Mouse (Mus musculus) gastrocnemius, adult 18-20 months (tissue): ENCODE data around the gene Zcchc24. TPM values are rescaled to one million over a fixed set of nuclear protein-coding genes. Genes with fewer than 3 reads are reported as not detected.

Source experiments
- DNase-seq: peaks from one replicate; pipeline ENCODE4 v3.0.0; 2021; ENCODE audit warnings: low spot score
- total RNA-seq, 2 experiments: library from RNA; stranded (reverse); gene quantifications; 2 replicates each; pipeline ENCODE4 v1.2.3; 2021

Zcchc24 gene
- total RNA-seq, 2 experiments from 2014 or later, result 53.7 to 60.4 TPM

GRCm38 (mm10) chr14:25720962-25721707 lies 47.7 kb downstream of the Zcchc24 start:
- no peak for DNase-seq

- DNase-seq, result no peak
Measured at GRCm38 (mm10) chr14:25719371-25719770, 49.5 kb downstream of the Zcchc24 start.

GRCm38 (mm10) chr14:25718471-25718870 lies 50.4 kb downstream of the Zcchc24 start:
- DNase-seq, result peak; percentile 61

GRCm38 (mm10) chr14:25717718-25718117 lies 51.1 kb downstream of the Zcchc24 start:
- no peak for DNase-seq

DNA sequence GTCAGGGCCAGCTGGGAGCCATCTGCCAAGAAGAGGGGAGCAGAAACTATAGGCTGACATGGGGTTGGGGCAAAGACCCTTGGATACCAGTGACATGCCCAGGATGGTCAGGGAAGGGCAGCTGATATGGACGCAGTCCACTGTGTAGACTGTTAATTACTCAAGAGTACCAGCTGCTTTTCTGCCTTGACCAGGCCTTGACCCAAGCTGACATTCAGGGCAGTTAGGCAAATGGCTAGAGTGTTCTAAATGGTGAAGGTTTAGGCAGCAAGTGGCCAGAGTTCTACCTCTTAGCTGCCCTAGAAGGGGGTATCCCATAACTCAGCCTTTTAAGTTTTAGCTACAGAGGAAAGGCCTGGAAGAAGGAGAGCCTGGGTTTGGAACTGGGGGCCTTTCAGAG lies 52.3 kb downstream of the Zcchc24 start:
- no peak for DNase-seq

DNA sequence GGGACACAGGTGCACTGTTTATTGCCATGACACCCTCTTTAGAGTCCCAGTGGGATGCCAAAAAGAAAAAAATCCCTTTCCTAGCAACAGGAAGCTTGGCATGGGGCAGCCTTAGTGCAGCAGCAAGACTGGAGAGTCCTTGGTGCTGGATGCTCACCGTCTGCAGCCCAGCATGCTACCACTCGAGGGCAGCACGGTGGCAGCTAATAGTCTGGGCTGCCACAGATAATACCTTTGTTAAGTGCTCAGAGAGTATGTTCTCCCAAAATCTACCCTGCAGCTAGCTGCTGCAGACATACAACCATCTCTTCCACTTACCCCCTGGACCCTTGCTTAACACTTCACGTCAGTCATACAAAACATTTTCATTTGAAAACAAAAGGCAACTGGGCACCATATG lies 55.4 kb downstream of the Zcchc24 start:
- no peak for DNase-seq

DNA sequence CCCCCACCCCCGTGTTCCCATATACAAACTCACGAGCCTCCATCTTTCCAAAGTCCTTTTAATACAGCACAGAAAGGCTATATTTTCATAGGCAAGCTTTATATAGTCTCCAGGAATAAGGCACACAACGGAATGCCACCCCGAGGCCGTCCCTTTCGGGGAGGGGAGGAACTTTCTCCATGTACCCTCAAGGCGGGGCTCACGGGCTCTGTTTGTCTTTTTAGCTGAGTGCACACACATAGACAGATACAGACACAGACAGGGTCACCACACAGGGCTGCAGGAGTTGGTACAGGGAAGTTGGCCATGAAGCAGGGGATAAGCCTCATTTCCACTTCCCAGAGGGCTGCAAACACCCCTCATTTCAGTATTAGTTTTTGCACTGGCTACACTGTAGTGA lies 57.2 kb downstream of the Zcchc24 start:
- no peak for DNase-seq

DNA sequence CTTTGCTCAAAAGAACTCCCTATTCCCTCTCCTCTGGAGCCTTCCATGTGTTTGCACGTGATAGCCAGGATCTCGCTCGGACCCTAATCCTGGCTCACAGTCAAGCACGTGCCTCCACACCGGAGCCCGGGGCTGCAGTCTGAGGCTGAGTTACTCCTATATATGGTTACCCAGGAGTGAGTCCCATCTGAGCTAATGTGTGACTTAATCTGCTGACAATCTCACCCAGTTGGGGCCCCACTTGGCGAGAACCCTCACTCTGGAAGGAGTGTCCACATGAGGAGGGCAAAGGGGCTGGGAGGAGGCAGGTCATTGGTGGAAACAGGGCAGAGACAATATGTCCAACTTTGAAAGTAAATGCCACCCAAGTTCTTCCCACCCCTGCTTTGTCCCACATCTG lies 57.7 kb downstream of the Zcchc24 start:
- no peak for DNase-seq

DNA sequence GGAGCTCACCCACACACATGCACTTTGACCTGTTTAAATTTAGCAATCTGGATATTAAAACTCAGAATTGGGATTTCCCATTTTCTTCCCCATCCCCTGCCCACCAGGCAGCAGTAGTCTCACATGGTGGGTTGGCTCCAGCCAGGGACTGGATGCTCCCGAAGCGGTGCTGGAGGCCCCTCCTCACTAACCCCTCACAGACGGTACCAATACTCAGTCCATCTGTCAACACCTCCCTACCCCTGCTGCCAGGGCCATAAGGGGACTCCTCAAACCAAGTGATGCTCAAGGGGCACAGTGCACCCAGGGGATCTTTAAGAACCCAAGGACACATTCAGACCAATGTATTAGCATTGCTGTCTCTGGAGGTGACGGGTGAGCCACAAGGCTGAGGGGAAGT lies 58.2 kb downstream of the Zcchc24 start:
- no peak for DNase-seq

DNA sequence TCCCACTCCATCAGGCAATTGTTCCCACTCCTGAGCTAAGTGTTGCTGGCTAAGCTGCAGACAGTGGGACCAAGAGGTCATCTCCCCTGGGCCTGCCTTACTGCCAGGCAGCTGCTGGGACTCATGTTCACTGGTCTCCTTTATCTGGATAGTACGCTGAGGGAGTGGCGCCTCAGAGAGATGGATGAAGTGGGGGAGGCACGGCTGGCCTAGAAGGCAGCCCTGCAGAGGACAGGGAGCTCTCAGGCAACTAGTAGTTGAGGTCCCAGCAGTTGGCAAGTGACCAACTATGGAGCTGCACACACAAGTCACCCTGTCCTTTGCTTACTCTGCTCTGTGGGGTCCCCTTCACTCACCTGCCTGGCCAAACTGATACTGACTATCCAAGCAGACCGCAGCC lies 58.8 kb downstream of the Zcchc24 start:
- peak; percentile 52 for DNase-seq

- DNase-seq, result peak; percentile 79
Measured at GRCm38 (mm10) chr14:25708917-25709316, 59.9 kb downstream of the Zcchc24 start.

GRCm38 (mm10) chr14:25708451-25708850 lies 60.4 kb downstream of the Zcchc24 start:
- peak; percentile 83 for DNase-seq

DNA sequence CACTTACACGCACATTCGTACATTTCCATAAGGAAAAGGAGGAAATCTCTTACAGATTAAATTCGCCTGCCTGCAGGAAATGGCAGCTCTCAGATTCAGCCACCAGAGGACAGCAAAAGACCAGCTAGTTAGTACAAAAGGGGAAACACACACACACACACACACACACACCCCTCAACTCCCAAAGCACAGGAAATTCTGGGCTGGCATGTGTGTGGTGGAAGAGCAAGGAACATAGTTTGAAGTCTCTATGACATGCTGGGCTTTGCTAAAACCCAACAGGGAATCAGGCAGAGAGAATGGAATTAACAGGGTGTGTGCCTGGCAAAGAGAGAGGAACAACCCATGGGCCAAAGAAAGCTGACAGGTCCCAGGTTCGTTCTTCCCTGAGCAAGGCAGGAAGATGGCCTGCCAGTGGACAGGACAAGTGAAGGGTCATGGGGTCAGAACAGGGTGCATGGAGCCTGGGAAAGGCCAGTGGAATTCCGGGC lies 61.1 kb downstream of the Zcchc24 start:
- DNase-seq, result peak; percentile 66

DNA sequence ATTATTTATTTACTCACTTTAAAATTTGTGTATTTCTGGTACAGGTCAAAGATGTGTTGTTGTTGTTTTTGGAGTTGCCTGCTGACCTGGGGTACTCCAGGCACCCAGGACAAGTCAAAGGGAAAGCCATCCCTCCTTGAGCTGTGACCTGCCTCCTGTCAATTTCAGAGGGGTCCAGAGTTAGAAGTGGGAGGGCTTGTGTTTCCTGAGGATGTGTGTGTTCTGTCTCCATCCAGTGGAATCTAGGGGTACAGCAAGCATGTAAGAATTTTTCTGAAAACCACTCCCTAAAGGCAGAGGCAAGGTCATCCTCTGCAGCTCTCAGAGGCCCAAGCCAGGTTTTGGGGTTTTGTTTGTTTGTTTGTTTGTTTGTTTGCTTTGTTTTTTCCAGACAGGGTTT lies 66.9 kb downstream of the Zcchc24 start:
- DNase-seq, result no peak

DNA sequence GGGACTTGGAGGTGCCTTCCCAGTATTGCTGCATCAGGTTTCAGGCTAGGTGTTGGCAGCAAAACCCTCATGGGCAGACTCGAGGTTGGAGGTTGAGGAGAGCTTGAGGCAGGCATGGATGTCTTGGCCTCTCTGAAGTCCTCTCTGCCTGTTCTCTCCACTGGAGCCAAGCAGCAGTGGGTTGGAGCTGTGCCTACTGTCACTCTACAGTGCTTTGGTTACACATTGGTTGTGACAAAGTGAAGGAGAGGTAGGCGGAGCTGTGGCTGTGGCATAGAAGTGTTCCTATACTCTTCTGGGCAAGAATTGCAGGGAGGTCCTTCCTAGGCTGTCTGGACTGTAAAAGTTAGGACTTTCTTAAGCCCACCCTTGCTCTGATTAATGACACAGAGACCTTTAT lies 72.5 kb downstream of the Zcchc24 start:
- DNase-seq, result no peak

- no peak for DNase-seq
Measured at GRCm38 (mm10) chr14:25695059-25695458, 73.8 kb downstream of the Zcchc24 start.

DNA sequence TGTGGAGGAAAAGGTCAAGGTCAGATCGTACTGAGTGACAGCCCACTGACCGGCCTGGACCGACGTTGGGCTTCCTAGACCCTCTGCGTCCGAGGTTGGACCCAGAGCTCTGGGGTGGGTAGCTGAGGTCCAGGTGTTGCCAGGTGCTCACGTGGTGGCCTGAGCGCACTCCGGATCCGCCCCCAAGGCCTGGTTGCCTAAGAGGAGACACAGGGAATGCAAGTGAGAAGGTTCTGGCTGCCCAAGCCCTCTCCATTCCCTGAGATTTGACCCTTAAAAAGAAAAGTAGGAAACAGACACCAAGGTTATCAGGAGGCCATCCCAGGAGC lies 74.3 kb downstream of the Zcchc24 start:
- no peak for DNase-seq

- peak; percentile 96 for DNase-seq
Measured at GRCm38 (mm10) chr14:25693888-25694568, 74.8 kb downstream of the Zcchc24 start, which contains the start of gene Ppif. Gene Ppif (plus strand): TSS chr14:25694154.

GRCm38 (mm10) chr14:25693271-25693887 lies 75.5 kb downstream of the Zcchc24 start:
- DNase-seq, result no peak

GRCm38 (mm10) chr14:25686983-25687901 lies 81.6 kb downstream of the Zcchc24 start:
- DNase-seq, result no peak

DNA sequence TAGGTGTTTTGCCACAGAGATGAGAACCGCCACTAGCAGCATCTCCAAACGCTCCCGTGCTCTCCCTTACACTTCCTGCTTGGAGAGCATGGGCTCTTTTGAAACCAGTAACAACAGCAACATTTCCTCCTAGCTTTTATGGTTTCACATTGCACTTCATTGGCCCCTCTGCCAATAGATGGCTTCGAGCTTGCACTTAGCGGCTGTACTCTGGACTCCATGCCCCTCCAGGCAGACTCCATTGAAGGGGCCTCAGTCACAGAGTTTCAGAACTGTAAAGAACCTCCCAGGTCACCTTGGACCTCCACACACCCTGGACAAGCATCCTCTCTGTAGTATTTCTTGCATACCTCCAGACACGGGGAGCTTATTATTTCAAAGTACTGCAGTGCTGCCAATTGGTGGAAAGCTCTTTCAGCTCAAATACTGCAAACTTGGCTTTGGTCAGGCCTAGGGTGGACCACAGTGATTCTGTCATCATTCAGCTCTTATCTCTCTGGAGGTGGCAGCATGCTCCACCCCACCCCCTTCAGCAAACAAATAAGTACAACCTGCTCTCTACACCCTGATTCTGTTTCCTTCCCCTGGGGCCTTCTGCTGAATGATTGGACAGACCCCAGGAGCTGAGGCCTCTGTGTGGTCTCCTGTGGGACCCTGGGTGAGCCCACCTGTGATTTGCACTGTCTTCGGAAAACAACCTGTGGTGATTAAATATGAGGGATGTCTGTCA lies 82.5 kb downstream of the Zcchc24 start:
- DNase-seq, result no peak
